ENCODE assay signal across 8 mouse cellular contexts in genomic region chr4:128962029-128962925, GRCm38 (mm10). TPM values are rescaled to one million over a fixed set of nuclear protein-coding genes. Genes with fewer than 3 reads are reported as not detected.
DNase-seq lines count a peak whose midpoint lies in the region; ATAC-seq and TF ChIP-seq lines count a peak whose summit lies in the region.

Azin2 (minus strand) TSS chr4:128962442.

- peak within 1 kb of the TSS; percentile 98 for H3K9ac ChIP-seq in ES-Bruce4 (ENCODE audit: low read depth, poor library complexity, severe bottlenecking)
- peak within 1 kb of the TSS; percentile 85 for H3K9ac ChIP-seq in forebrain, embryonic 14.5 days (ENCODE audit: low read length)
- peak within 1 kb of the TSS; percentile 34 for H3K9ac ChIP-seq in liver, embryonic 16.5 days (ENCODE audit: low read depth, low read length)
- peak within 1 kb of the TSS; percentile 80 for H3K9ac ChIP-seq in neural tube, embryonic 12.5 days
- H3K9ac ChIP-seq in stomach, postnatal 0 days (ENCODE audit: low read length): peak within 1 kb of the TSS; percentile 81

- intact Hi-C loops in heart, postnatal 10 days (cut with DNase I): no loop called here

- H3K4me3 ChIP-seq in ES-Bruce4 (ENCODE audit: low read depth, low read length): peak within 1 kb of the TSS; percentile 98
- H3K4me3 ChIP-seq in forebrain, embryonic 14.5 days (ENCODE audit: low read depth, low read length): peak within 1 kb of the TSS; percentile 68
- peak within 1 kb of the TSS; percentile 56 for H3K4me3 ChIP-seq in liver, embryonic 16.5 days (ENCODE audit: low read depth, low read length)
- H3K4me3 ChIP-seq in neural tube, embryonic 12.5 days: peak within 1 kb of the TSS; percentile 67
- peak within 1 kb of the TSS; percentile 69 for H3K4me3 ChIP-seq in stomach, postnatal 0 days (ENCODE audit: low read depth, low read length)

- H3K9me3 ChIP-seq in ES-Bruce4 (replicated peaks; ENCODE audit: control insufficient read depth, insufficient read depth, low read length, poor library complexity, severe bottlenecking): no peaks in the 10 kb centered on the region
- no peaks in the 10 kb centered on the region for H3K9me3 ChIP-seq in forebrain, embryonic 14.5 days (replicated peaks; ENCODE audit: control insufficient read depth, low read length)
- no peaks in the 10 kb centered on the region for H3K9me3 ChIP-seq in liver, embryonic 16.5 days (replicated peaks; ENCODE audit: control insufficient read depth, low read length)
- no peaks in the 10 kb centered on the region for H3K9me3 ChIP-seq in neural tube, embryonic 12.5 days
- no peaks in the 10 kb centered on the region for H3K9me3 ChIP-seq in stomach, postnatal 0 days (ENCODE audit: control insufficient read depth, low read length)

- no peaks in the 10 kb centered on the region for H3K36me3 ChIP-seq in ES-Bruce4 (ENCODE audit: control insufficient read depth, insufficient read depth, low read length, poor library complexity, severe bottlenecking)
- no peaks in the 10 kb centered on the region for H3K36me3 ChIP-seq in forebrain, embryonic 14.5 days (ENCODE audit: control insufficient read depth, insufficient read depth, low read length)
- no peaks in the 10 kb centered on the region for H3K36me3 ChIP-seq in liver, embryonic 16.5 days (ENCODE audit: control insufficient read depth, insufficient read depth)
- H3K36me3 ChIP-seq in neural tube, embryonic 12.5 days: no peaks in the 10 kb centered on the region
- no peaks in the 10 kb centered on the region for H3K36me3 ChIP-seq in stomach, postnatal 0 days (ENCODE audit: control insufficient read depth, insufficient read depth, low read length)

- peak; percentile 95 for ATAC-seq in forebrain, embryonic 14.5 days
- ATAC-seq in liver, embryonic 16.5 days (ENCODE audit: low read depth): peak; percentile 91
- peak; percentile 92 for ATAC-seq in neural tube, embryonic 12.5 days (ENCODE audit: low FRiP score, low read depth)
- ATAC-seq in stomach, postnatal 0 days (ENCODE audit: low FRiP score, low TSS enrichment): peak; percentile 95

- no peak for TF ChIP-seq EP300 in ES-Bruce4 (IDR thresholded peaks at IDR 0.05; ENCODE audit: insufficient read depth, low read depth, low read length)
- TF ChIP-seq EP300 in stomach, postnatal 0 days (optimal IDR thresholded peaks at IDR 0.05): no peak

- peak; percentile 88 for TF ChIP-seq POLR2A in ES-Bruce4 (IDR thresholded peaks at IDR 0.05; ENCODE audit: insufficient read depth, low read length)

- TF ChIP-seq CTCF in ES-Bruce4 (IDR thresholded peaks at IDR 0.05; ENCODE audit: low read depth, low read length): no peak
- TF ChIP-seq CTCF in stomach, postnatal 0 days (IDR thresholded peaks at IDR 0.05; ENCODE audit: low read depth): no peak

- peak within 1 kb of the TSS; percentile 92 for H3K4me2 ChIP-seq in forebrain, embryonic 14.5 days (ENCODE audit: low read length)
- peak within 1 kb of the TSS; percentile 65 for H3K4me2 ChIP-seq in liver, embryonic 16.5 days (ENCODE audit: low read depth, low read length)
- peak within 1 kb of the TSS; percentile 90 for H3K4me2 ChIP-seq in neural tube, embryonic 12.5 days (replicated peaks)
- H3K4me2 ChIP-seq in stomach, postnatal 0 days (replicated peaks; ENCODE audit: low read depth): peak within 1 kb of the TSS; percentile 90

- no peak within 1 kb of the TSS; the same call in 1 of the 2 replicates for H3K27ac ChIP-seq in ES-Bruce4 (ENCODE audit: insufficient read depth, low read length)
- no peak within 1 kb of the TSS for H3K27ac ChIP-seq in forebrain, embryonic 14.5 days (ENCODE audit: low read depth, low read length)
- no peak within 1 kb of the TSS for H3K27ac ChIP-seq in liver, embryonic 16.5 days (ENCODE audit: low read length)
- H3K27ac ChIP-seq in neural tube, embryonic 12.5 days: no peak within 1 kb of the TSS
- H3K27ac ChIP-seq in stomach, postnatal 0 days (replicated peaks): peak within 1 kb of the TSS; percentile 67

- 1% methylated on average over 71 of the region's 72 CpGs for WGBS in forebrain, embryonic 14.5 days
- under 1% methylated on average over 72 of the region's 72 CpGs for WGBS in liver, embryonic 16.5 days (ENCODE audit: insufficient replicate concordance)
- under 1% methylated on average over 71 of the region's 72 CpGs for WGBS in neural tube, embryonic 12.5 days
- whole genome bisulfite sequencing in stomach, postnatal 0 days: under 1% methylated on average over 41 of the region's 72 CpGs

- no peaks in the 10 kb centered on the region for H3K27me3 ChIP-seq in ES-Bruce4 (ENCODE audit: control insufficient read depth, insufficient read depth, low read length, poor library complexity, severe bottlenecking)
- H3K27me3 ChIP-seq in forebrain, embryonic 14.5 days (replicated peaks; ENCODE audit: control insufficient read depth, insufficient read depth, low read length): no peaks in the 10 kb centered on the region
- H3K27me3 ChIP-seq in liver, embryonic 16.5 days (ENCODE audit: control insufficient read depth, insufficient read depth, low read depth, low read length): peaks cover 36% of the 10 kb centered on the region
- H3K27me3 ChIP-seq in neural tube, embryonic 12.5 days (replicated peaks): peaks cover 6% of the 10 kb centered on the region; the same call in 1 of the 2 replicates
- no peaks in the 10 kb centered on the region for H3K27me3 ChIP-seq in stomach, postnatal 0 days (ENCODE audit: control insufficient read depth, insufficient read depth, low read length)

- H3K4me1 ChIP-seq in ES-Bruce4 (ENCODE audit: control insufficient read depth, insufficient read depth, low read length): no peaks in the 10 kb centered on the region
- H3K4me1 ChIP-seq in forebrain, embryonic 14.5 days (ENCODE audit: control insufficient read depth, insufficient read depth, low read length): peaks cover 23% of the 10 kb centered on the region
- H3K4me1 ChIP-seq in liver, embryonic 16.5 days (ENCODE audit: control insufficient read depth, low read depth, low read length): peaks cover 6% of the 10 kb centered on the region
- H3K4me1 ChIP-seq in neural tube, embryonic 12.5 days: peaks cover 26% of the 10 kb centered on the region
- H3K4me1 ChIP-seq in stomach, postnatal 0 days (replicated peaks; ENCODE audit: control insufficient read depth, insufficient read depth): no peaks in the 10 kb centered on the region

- peak; percentile 92 for DNase-seq in cerebellum, adult 11 months
- DNase-seq in forebrain, embryonic 14.5 days (ENCODE audit: low spot score): peak; percentile 95
- peak; percentile 94 to 96 for DNase-seq in heart, postnatal 10 days
- peak; percentile 97 to 98 for DNase-seq in kidney, postnatal 4 days
- DNase-seq in stomach, postnatal 0 days (ENCODE audit: low spot score): peak; percentile 94

RNA-seq across cellular contexts. Expression of gene Azin2, which starts in this region (rescaled TPM):
- polyA plus RNA-seq in ES-Bruce4 (2011; ENCODE audit: insufficient read depth, insufficient read length, low read depth, missing spikeins): 31.9 and 32.9 TPM in 2 replicates
- 10.6 and 11.7 TPM in 2 replicates for polyA plus RNA-seq in forebrain, embryonic 14.5 days (2014; fragmentation: Nextera tagmentation; extraction: Ambion mirVana)
- total RNA-seq in heart, postnatal 10 days (2021): 1 to 10 TPM; 5.8 to 6.0 TPM
- 0.71 and 0.76 TPM in 2 replicates for polyA plus RNA-seq in liver, embryonic 16.5 days (2015; fragmentation: Nextera tagmentation; extraction: Ambion mirVana)
- polyA plus RNA-seq in neural tube, embryonic 12.5 days (2016; fragmentation: Nextera tagmentation; extraction: Ambion mirVana): 14.4 and 17.5 TPM in 2 replicates
- 10.8 and 12.3 TPM in 2 replicates for polyA plus RNA-seq in stomach, postnatal 0 days (2015; fragmentation: Nextera tagmentation; extraction: Ambion mirVana)

Comparison
In these comparisons a context has a peak if more than half of its experiments do, and no peak if none do; other contexts are left out.
1. Peak in ATAC-seq, H3K4me3 ChIP-seq, H3K9ac ChIP-seq and H3K4me2 ChIP-seq in liver, embryonic 16.5 days; RNA of the gene not detected or under 1 TPM.
2. H3K9ac ChIP-seq: peak in every context shown above with its lines; median percentile 98 in ES-Bruce4; 85 in forebrain, embryonic 14.5 days; 81 in stomach, postnatal 0 days; 80 in neural tube, embryonic 12.5 days; 34 in liver, embryonic 16.5 days.